Mouse (Mus musculus) left cerebral cortex, postnatal 14 days (tissue): ENCODE results near the gene S1pr4. TPM values are rescaled to one million over a fixed set of nuclear protein-coding genes. Genes with fewer than 3 reads are reported as not detected.

Source experiments
- DNase-seq, 2 experiments: peaks; one replicate each; pipeline ENCODE4 v3.0.0; 2021 to 2022; ENCODE audit warnings: low spot score in 2 of 2, mixed read lengths in 1 of 2
- intact Hi-C: fragments of 180-260 bp; cut with DNase I; formaldehyde crosslinking; loops from one replicate; pipeline ENCODE4 v1.15.1; 2025
- total RNA-seq, 2 experiments: library from RNA; stranded (reverse); gene quantifications; 2 replicates each; pipeline ENCODE4 v1.2.3; 2021

The S1pr4 gene
- total RNA-seq, 2 experiments from 2014 or later, result 0.33 to 0.44 TPM

DNA sequence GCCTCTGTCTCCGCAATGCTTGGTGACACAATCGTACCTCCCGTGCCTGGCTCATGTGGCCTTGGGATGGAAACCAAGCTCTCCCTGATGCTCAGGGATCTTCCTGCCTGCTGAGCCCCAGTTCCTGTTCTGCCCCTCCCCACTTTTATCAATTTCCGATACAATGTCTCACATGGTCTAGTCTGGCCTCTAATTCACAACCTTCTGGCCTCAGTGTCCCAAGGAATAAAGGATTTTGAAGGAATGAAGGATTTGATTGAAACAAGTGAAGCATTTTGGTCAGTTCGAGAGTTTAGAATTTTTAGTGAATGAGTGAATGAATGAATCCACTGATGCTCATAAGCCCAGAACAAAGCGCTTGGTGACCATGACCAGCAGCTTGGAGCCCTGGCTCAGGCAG is 23.2 kb upstream of the S1pr4 start:
- DNase-seq, result no peak
- intact Hi-C loops, result no loop called here

GRCm38 (mm10) chr10:81519978-81520365 is 20.0 kb upstream of the S1pr4 start:
- no peak for DNase-seq
- intact Hi-C loops, result loop anchor here (5.0 kb wide), 1 partner anchor 82 kb away; the partner anchor contains the start of gene Tle6

GRCm38 (mm10) chr10:81519227-81519977 is 19.5 kb upstream of the S1pr4 start:
- DNase-seq, result no peak
- intact Hi-C loops, result loop anchor here (5.0 kb wide), 1 partner anchor 83 kb away; the partner anchor contains the start of gene Tle6

DNA sequence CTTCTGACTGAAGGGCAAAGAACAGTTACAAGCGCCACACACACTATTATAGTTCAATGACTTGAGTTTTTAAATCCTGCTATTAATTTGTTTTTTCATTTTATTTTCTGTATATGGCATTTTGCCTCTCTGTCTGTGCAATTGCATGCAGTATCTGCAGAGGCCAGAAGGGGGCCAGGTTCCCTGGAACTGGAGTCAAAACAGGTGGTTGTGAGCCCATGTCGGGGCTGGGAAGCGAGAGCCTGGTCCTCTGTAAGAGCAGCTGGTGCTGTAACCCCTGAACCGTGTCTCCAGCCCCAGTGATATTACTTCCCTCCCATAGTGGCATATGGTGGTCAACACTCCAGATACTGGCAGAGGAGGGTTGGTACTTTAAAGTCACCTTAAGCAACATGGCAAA is 18.6 kb upstream of the S1pr4 start:
- intact Hi-C loops, result loop anchor here (5.0 kb wide), 1 partner anchor 84 kb away; the partner anchor contains the start of gene Tle6

GRCm38 (mm10) chr10:81517227-81517626 is 17.3 kb upstream of the S1pr4 start:
- no peak for DNase-seq

More for the DNA sequence above, 18.6 kb upstream of the S1pr4 start:
- DNase-seq, result peak; percentile 58 to 71

GRCm38 (mm10) chr10:81513798-81514197 is 13.9 kb upstream of the S1pr4 start:
- intact Hi-C loops, result no loop called here
- no peak for DNase-seq

More at GRCm38 (mm10) chr10:81517227-81517626, 17.3 kb upstream of the S1pr4 start:
- intact Hi-C loops, result loop anchor here (5.0 kb wide), 1 partner anchor 85 kb away; the partner anchor contains the start of gene Tle6

DNA sequence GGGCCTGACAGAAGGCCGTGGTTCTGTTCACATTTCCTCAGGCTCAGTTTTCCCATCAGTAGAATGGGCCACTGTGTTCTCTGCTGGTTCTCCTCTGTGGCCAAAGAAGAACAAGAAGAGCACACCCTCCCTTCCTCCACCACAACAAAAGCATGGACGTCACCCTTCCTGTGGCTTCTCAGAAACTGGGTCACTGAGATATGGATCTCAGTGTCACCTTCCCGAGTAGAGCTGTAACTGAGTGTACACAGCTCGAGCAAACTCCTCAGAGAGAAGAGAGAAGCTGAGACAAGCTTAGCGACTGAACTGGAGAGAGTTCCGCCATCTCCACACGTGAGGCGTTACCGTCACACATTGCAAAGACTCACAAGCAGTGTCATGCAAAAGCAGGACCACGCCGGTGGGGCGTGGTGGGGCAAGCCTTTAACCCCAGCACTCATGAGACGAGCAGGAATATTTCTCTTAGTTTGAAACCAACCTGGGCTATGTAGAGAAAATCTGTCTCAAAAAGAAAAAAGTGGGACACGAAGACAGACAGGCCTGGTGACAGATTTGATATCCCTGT is 10.4 kb upstream of the S1pr4 start:
- intact Hi-C loops, result no loop called here
- DNase-seq, result no peak

DNA sequence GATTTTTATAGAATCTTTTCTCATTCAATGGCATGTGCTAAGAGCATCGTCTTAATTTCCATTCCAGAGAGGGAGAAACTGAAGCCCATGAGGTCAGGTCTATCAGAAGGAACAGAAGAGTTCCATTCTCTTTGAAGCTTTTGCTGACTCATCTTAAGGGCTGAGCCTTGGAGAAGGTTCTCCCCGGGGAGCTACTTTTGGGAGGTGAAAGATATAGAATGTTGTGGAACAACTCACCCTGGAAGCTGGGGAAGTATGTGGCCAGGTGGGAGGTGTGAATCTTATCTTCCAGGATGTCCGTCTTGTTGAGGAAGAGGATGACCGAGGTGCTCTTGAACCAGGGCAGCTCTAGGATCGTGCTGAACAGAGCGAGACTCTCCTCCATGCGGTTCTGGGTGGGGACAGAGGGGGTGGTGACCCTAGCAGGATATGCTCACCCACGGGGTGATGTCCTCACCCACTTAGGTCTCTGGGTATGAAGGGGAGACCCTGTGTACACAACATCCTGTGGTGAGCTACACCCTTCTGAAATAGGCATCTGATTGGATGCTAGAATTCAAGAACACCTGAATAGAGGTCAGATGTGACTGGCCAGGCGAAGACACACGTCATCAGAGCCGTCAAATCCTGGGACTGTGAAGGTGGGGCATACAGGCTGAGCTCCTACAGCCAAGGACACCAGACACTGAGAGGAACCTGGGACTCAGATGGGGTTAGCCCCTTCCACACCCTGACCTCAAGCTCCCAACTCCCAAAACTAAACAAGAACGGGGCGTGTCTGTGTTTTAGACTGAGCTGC is 8.0 kb upstream of the S1pr4 start:
- intact Hi-C loops, result loop anchor here (10.0 kb wide), 2 partner anchors 47 to 667 kb away; partner anchors contain the start of gene Aes
- DNase-seq, result no peak

- intact Hi-C loops, result loop anchor here (10.0 kb wide), 2 partner anchors 48 to 668 kb away; partner anchors contain the start of gene Aes
- DNase-seq, result no peak
Measured at GRCm38 (mm10) chr10:81507095-81507494, 7.2 kb upstream of the S1pr4 start.

DNA sequence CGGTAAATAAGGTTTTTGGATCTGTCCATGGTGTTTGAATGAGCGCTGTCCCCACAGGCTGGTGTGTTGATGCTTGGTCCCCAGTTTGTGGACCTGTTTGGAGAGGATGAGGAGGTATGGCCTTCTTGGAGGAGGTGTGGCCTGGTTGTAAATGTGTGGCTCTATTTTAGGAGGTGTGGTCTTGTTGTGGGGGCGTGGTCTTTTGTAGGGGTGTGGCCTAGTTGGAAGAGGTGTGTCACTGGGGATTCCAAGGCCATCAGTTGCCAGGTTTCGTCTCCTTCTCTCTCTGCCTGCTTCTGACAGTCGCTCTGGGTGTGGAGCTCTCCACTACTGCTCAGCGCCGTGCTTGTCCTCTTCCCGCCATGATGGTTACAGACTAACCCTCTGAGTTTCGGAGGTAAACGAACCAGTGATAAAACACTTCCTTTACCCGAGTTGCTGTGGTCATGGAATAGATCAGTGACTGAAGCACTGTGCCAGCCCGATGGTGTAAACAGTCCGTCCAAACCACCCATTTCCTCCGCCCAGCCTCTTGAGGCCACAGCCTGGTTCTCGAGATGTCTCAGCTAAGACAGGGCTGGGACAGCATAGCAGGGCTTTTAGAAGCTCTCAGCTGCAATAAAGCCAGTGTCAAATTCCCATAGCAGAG is 5.2 kb upstream of the S1pr4 start:
- DNase-seq, result no peak
- intact Hi-C loops, result loop anchor here (10.0 kb wide), 2 partner anchors 50 to 670 kb away; partner anchors contain the start of gene Aes

- DNase-seq, result peak; percentile 84 to 93
- intact Hi-C loops, result loop anchor here (5.0 to 10.0 kb wide), 3 partner anchors 52 to 672 kb away; partner anchors contain the start of genes Aes and Tle6
Measured at GRCm38 (mm10) chr10:81502658-81503057, 2.7 kb upstream of the S1pr4 start.

- intact Hi-C loops, result loop anchor here (5.0 to 10.0 kb wide), 3 partner anchors 53 to 673 kb away; partner anchors contain the start of genes Aes and Tle6
Measured at GRCm38 (mm10) chr10:81501863-81502262, 1.9 kb upstream of the S1pr4 start.

GRCm38 (mm10) chr10:81499250-81499901 is 556 bp downstream of the S1pr4 start:
- DNase-seq, result no peak
- intact Hi-C loops, result no loop called here

More at GRCm38 (mm10) chr10:81501863-81502262, 1.9 kb upstream of the S1pr4 start:
- DNase-seq, result no peak

DNA sequence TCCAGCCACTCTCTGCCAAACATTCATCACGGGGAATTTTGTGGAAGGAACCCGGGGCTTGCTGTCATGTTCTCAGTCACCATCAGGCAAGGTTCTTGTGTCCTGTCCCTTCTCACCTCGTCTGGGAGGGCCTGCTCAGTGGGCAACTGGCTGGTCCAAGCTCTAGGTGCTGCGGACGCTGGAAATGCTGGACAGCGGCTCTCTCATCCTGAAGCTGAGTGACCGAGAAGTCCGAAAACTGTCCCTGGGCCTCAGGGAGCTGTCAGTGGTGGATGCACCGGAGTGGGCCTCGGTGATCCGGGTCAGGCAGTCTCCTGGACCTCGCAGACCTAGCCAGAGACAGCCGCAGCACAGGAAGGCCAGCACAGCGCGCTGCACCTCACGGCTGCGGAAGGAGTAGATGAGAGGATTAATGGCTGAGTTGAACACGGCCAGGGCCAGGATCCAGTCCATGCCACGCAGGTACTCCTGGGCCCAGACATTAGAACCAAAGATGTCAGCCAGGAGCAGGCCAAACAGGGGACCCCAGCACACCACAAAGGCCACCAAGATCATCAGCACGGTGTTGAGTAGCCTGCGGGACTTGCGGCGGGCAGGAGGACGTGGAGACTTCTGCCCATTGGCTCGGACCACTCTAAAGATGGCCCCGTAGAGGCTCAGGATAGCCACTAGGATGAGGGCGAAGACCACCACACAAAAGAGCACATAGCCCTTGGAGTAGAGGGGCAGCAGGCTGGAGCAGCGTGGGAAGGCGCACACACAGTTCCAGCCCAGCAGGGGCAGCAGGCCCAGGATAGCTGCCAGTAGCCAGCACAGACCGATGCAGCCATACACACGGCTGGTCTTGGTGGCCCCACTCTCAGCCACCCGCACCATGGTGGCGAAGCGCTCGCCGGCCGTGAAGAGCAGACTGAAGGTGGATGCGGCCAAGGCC is 1.3 kb downstream of the S1pr4 start:
- DNase-seq, result peak in 1 of 2 experiments; percentile 5
- intact Hi-C loops, result no loop called here

DNA sequence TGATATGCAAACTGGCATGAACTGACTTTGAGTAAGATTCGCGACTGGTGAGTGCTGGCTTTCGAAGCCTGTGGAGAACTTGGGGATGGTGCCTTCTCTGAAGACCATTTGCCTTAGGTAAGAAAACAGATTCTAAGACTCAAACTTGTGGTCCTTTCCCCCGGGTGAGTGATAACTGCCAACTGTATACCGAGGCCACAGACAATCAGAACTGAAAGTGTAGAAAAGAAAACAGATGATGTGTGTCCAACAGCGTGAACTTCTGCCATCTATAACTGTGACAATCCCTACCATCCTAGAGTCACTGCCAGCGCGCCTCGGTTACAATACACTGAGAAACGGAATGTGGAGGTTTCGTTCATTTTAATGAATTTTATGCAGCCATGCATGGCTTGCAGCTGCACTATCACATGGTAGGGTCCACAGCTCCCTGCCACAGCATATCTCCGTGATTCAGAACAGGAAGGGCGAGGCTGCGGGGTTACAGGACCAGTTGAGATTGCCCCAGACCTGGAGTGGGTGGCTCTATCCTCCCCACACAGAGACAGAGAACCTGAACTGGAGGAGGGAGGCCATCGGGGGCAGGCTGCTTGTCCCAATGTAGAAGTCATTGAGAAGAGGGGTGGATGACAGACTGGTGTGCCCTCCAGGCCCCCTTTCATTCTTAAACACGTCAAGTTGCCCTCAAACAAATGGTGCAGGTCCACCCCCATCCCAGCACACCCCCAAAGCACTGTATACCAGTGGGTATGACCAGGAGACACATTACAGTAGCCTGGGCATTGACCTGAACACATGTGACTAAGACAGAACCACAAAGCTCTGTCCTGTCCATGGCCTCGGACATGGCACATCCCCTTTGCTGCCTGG is 2.3 kb downstream of the S1pr4 start:
- peak; percentile 7 to 12 for DNase-seq
- intact Hi-C loops, result no loop called here

GRCm38 (mm10) chr10:81496969-81497368 is 3.0 kb downstream of the S1pr4 start:
- intact Hi-C loops, result no loop called here
- peak in 1 of 2 experiments; percentile 9 for DNase-seq
